Mouse (Mus musculus) cerebellum, adult 18-20 months (tissue): ENCODE measurements around the gene Trim8.

ENCODE experiments used
- DNase-seq, 2 experiments: peaks; one replicate each; pipeline ENCODE4 v3.0.0; 2021

Gene Trim8

GRCm38 (mm10) chr19:46505646-46506371, 4.3 kb downstream of the Trim8 start:
- no peak for DNase-seq

- DNase-seq = no peak
Observed at GRCm38 (mm10) chr19:46506372-46506717, 4.8 kb downstream of the Trim8 start.

GRCm38 (mm10) chr19:46507181-46507581, 5.7 kb downstream of the Trim8 start:
- DNase-seq = peak in 1 of 2 experiments; percentile 32

- peak in 1 of 2 experiments; percentile 20 for DNase-seq
Observed at GRCm38 (mm10) chr19:46507806-46508205, 6.3 kb downstream of the Trim8 start.

- DNase-seq = peak in 1 of 2 experiments; percentile 11
Observed at GRCm38 (mm10) chr19:46508738-46509137, 7.2 kb downstream of the Trim8 start.

GRCm38 (mm10) chr19:46509202-46509601, 7.7 kb downstream of the Trim8 start:
- DNase-seq = no peak

GRCm38 (mm10) chr19:46509736-46510135, 8.2 kb downstream of the Trim8 start:
- DNase-seq = peak; percentile 57 to 60

- no peak for DNase-seq
Observed at GRCm38 (mm10) chr19:46510401-46510800, 8.9 kb downstream of the Trim8 start.

GRCm38 (mm10) chr19:46510824-46511223, 9.3 kb downstream of the Trim8 start:
- no peak for DNase-seq

- DNase-seq = peak in 1 of 2 experiments; percentile 13
Observed at GRCm38 (mm10) chr19:46511263-46511662, 9.8 kb downstream of the Trim8 start.

- DNase-seq = no peak
Observed at GRCm38 (mm10) chr19:46514387-46514786, 12.9 kb downstream of the Trim8 start.

GRCm38 (mm10) chr19:46515287-46515821, 13.9 kb downstream of the Trim8 start:
- peak in 1 of 2 experiments; percentile 15 for DNase-seq

GRCm38 (mm10) chr19:46516667-46517528, 15.4 kb downstream of the Trim8 start:
- no peak for DNase-seq

GRCm38 (mm10) chr19:46517529-46518351, 16.2 kb downstream of the Trim8 start:
- DNase-seq = no peak

- DNase-seq = no peak
Observed at GRCm38 (mm10) chr19:46518352-46518787, 16.9 kb downstream of the Trim8 start.

- no peak for DNase-seq
Observed at GRCm38 (mm10) chr19:46518828-46519621, 17.5 kb downstream of the Trim8 start.

GRCm38 (mm10) chr19:46521698-46522097, 20.2 kb downstream of the Trim8 start:
- DNase-seq = no peak

- DNase-seq = peak in 1 of 2 experiments; percentile 7
Observed at GRCm38 (mm10) chr19:46522433-46523044, 21.0 kb downstream of the Trim8 start.

- DNase-seq = no peak
Observed at GRCm38 (mm10) chr19:46523131-46523479, 21.6 kb downstream of the Trim8 start.

- peak; percentile 59 to 65 for DNase-seq
Observed at GRCm38 (mm10) chr19:46523480-46524151, 22.1 kb downstream of the Trim8 start.

GRCm38 (mm10) chr19:46524152-46524544, 22.6 kb downstream of the Trim8 start:
- DNase-seq = no peak
